In genomic region chr15:99772277-99772880, GRCm38 (mm10) we compare ENCODE assay signal across 8 mouse cellular contexts. TPM values are rescaled to one million over a fixed set of nuclear protein-coding genes. Genes with fewer than 3 reads are reported as not detected.
DNase-seq lines count a peak whose midpoint lies in the region; ATAC-seq and TF ChIP-seq lines count a peak whose summit lies in the region.

No protein-coding gene starts in this region.

- peaks cover 32% of the 10 kb centered on the region for H3K4me1 ChIP-seq in G1E (ENCODE audit: insufficient read depth, low read depth, low read length)
- H3K4me1 ChIP-seq in forebrain, embryonic 15.5 days, result peaks cover 17% of the 10 kb centered on the region
- H3K4me1 ChIP-seq in neural tube, embryonic 14.5 days (ENCODE audit: control insufficient read depth, insufficient read depth, low read length), result peaks cover 13% of the 10 kb centered on the region
- peaks cover 9% of the 10 kb centered on the region for H3K4me1 ChIP-seq in testis, adult 2 months (ENCODE audit: control insufficient read depth, insufficient read depth, low read length)

- peak; percentile 80 for TF ChIP-seq POLR2A in testis, adult 2 months (IDR thresholded peaks at IDR 0.05; ENCODE audit: control insufficient read depth, low read depth, low read length)

- WGBS in forebrain, embryonic 15.5 days, result under 1% methylated on average over 41 of the region's 41 CpGs
- WGBS in neural tube, embryonic 14.5 days, result under 1% methylated on average over 38 of the region's 41 CpGs

- H3K27me3 ChIP-seq in G1E (ENCODE audit: insufficient read depth, low read length), result peaks cover 18% of the 10 kb centered on the region
- H3K27me3 ChIP-seq in forebrain, embryonic 15.5 days, result no peaks in the 10 kb centered on the region
- no peaks in the 10 kb centered on the region for H3K27me3 ChIP-seq in neural tube, embryonic 14.5 days (ENCODE audit: control insufficient read depth, insufficient read depth, low read length)
- no peaks in the 10 kb centered on the region for H3K27me3 ChIP-seq in testis, adult 2 months (ENCODE audit: control insufficient read depth, insufficient read depth, low read length)

- no peaks in the 10 kb centered on the region for H3K9me3 ChIP-seq in G1E (replicated peaks)
- H3K9me3 ChIP-seq in forebrain, embryonic 15.5 days, result no peaks in the 10 kb centered on the region
- no peaks in the 10 kb centered on the region for H3K9me3 ChIP-seq in neural tube, embryonic 14.5 days (ENCODE audit: control insufficient read depth, low read length)

- ATAC-seq in G1E (ENCODE audit: extremely low read depth, insufficient number of reproducible peaks, low FRiP score, poor library complexity, severe bottlenecking), result peak; percentile 72
- ATAC-seq in forebrain, embryonic 15.5 days (replicated peaks), result peak; percentile 94
- ATAC-seq in neural tube, embryonic 14.5 days (ENCODE audit: low read depth), result peak; percentile 91

- intact Hi-C loops in heart, postnatal 25 days (cut with DNase I), result loop anchor here (2.0 to 10.0 kb wide), 3 partner anchors 70 to 278 kb away; partner anchors contain the start of gene Smarcd1

- no peaks in the 10 kb centered on the region for H3K36me3 ChIP-seq in G1E (replicated peaks)
- no peaks in the 10 kb centered on the region for H3K36me3 ChIP-seq in forebrain, embryonic 15.5 days
- no peaks in the 10 kb centered on the region for H3K36me3 ChIP-seq in neural tube, embryonic 14.5 days (ENCODE audit: control insufficient read depth, insufficient read depth, low read length)
- H3K36me3 ChIP-seq in testis, adult 2 months (ENCODE audit: control insufficient read depth, insufficient read depth, low read length), result no peaks in the 10 kb centered on the region

- peak overlapping the region; percentile 89 for H3K9ac ChIP-seq in forebrain, embryonic 15.5 days (replicated peaks)
- peak overlapping the region; percentile 95 for H3K9ac ChIP-seq in neural tube, embryonic 14.5 days (replicated peaks; ENCODE audit: low read depth, low read length)

- H3K27ac ChIP-seq in forebrain, embryonic 15.5 days (replicated peaks), result peak overlapping the region; percentile 93
- H3K27ac ChIP-seq in neural tube, embryonic 14.5 days (ENCODE audit: low read depth, low read length), result peak overlapping the region; percentile 93
- peak overlapping the region; percentile 90 for H3K27ac ChIP-seq in testis, adult 2 months (ENCODE audit: control insufficient read depth, insufficient read depth, low read depth, low read length)

- peak overlapping the region; percentile 76 for H3K4me3 ChIP-seq in G1E (ENCODE audit: low read depth, low read length)
- H3K4me3 ChIP-seq in forebrain, embryonic 15.5 days, result peak overlapping the region; percentile 85
- H3K4me3 ChIP-seq in neural tube, embryonic 14.5 days (ENCODE audit: low read depth, low read length), result peak overlapping the region; percentile 79
- H3K4me3 ChIP-seq in testis, adult 2 months (ENCODE audit: control insufficient read depth, low read depth, low read length), result peak overlapping the region; percentile 98

- H3K4me2 ChIP-seq in forebrain, embryonic 15.5 days (replicated peaks), result peak overlapping the region; percentile 69
- peak overlapping the region; percentile 80 for H3K4me2 ChIP-seq in neural tube, embryonic 14.5 days (ENCODE audit: low read depth, low read length)

- DNase-seq in G1E (ENCODE audit: low spot score), result peak; percentile 72
- peak; percentile 81 to 84 for DNase-seq in cerebellum, adult 18-20 months
- DNase-seq in heart, postnatal 25 days (ENCODE audit: low spot score), result peak; percentile 86
- DNase-seq in layer of hippocampus, adult 18-20 months (ENCODE audit: low spot score in 2 of 2), result peak; percentile 77 to 87
- peak; percentile 94 to 96 for DNase-seq in lung, adult 18-20 months

- TF ChIP-seq CTCF in G1E (IDR thresholded peaks at IDR 0.05; ENCODE audit: low read depth, low read length), result no peak
- TF ChIP-seq CTCF in testis, adult 2 months (IDR thresholded peaks at IDR 0.05; ENCODE audit: control insufficient read depth, insufficient read depth, insufficient replicate concordance, low read depth, low read length), result no peak

RNA-seq across cellular contexts. Expression of gene Cers5, which starts 0.3 kb away (rescaled TPM):
- total RNA-seq in G1E (2014; fragmentation: Nextera tagmentation), result 0.45 and 0.68 TPM in 2 replicates
- 4.9 and 6.1 TPM in 2 replicates for total RNA-seq in G1E (2017)
- polyA plus RNA-seq in G1E (2012), result 0.69 and 0.77 TPM in 2 replicates
- polyA plus RNA-seq in forebrain, embryonic 15.5 days (2015; fragmentation: Nextera tagmentation; extraction: Ambion mirVana), result 69.4 and 69.7 TPM in 2 replicates
- total RNA-seq in heart, postnatal 25 days (2021), result 10 to 100 TPM; 18.2 to 18.5 TPM
- 10 to 100 TPM; 26.4 to 29.7 TPM for total RNA-seq in layer of hippocampus, adult 18-20 months (2021)
- polyA plus RNA-seq in neural tube, embryonic 14.5 days (2014; fragmentation: Nextera tagmentation; extraction: Ambion mirVana), result 82.5 and 83.3 TPM in 2 replicates
- polyA plus RNA-seq in testis, adult 2 months (2012; rRNA removed), result 19.4 and 23.4 TPM in 2 replicates

RNA-seq across cellular contexts. Expression of gene Cox14, which starts 47.0 kb away (rescaled TPM):
- total RNA-seq in G1E (2014; fragmentation: Nextera tagmentation), result 40.8 and 46.1 TPM in 2 replicates
- 44.1 and 48.8 TPM in 2 replicates for total RNA-seq in G1E (2017)
- polyA plus RNA-seq in G1E (2012), result 108 and 115 TPM in 2 replicates
- polyA plus RNA-seq in forebrain, embryonic 15.5 days (2015; fragmentation: Nextera tagmentation; extraction: Ambion mirVana), result 175 and 190 TPM in 2 replicates
- total RNA-seq in heart, postnatal 25 days (2021), result 100 to 1,000 TPM; 227 to 229 TPM
- 100 to 1,000 TPM; 123 to 127 TPM for total RNA-seq in layer of hippocampus, adult 18-20 months (2021)
- 196 and 204 TPM in 2 replicates for polyA plus RNA-seq in neural tube, embryonic 14.5 days (2014; fragmentation: Nextera tagmentation; extraction: Ambion mirVana)
- 50.5 and 51.6 TPM in 2 replicates for polyA plus RNA-seq in testis, adult 2 months (2012; rRNA removed)

RNA-seq across cellular contexts. Expression of gene Gpd1, which starts 55.1 kb away (rescaled TPM):
- total RNA-seq in G1E (2014; fragmentation: Nextera tagmentation) (not detected in 2 replicates), G1E (2017) (0.06 TPM in 1 of 2 replicates, not detected in the other)
- not detected in 2 replicates for polyA plus RNA-seq in G1E (2012)
- polyA plus RNA-seq in forebrain, embryonic 15.5 days (2015; fragmentation: Nextera tagmentation; extraction: Ambion mirVana), result 1.9 and 2.6 TPM in 2 replicates
- total RNA-seq in heart, postnatal 25 days (2021), result 10 to 100 TPM; 54.1 to 67.6 TPM
- total RNA-seq in layer of hippocampus, adult 18-20 months (2021), result 100 to 1,000 TPM; 130 to 153 TPM
- 1.2 and 1.3 TPM in 2 replicates for polyA plus RNA-seq in neural tube, embryonic 14.5 days (2014; fragmentation: Nextera tagmentation; extraction: Ambion mirVana)
- 16.6 and 16.9 TPM in 2 replicates for polyA plus RNA-seq in testis, adult 2 months (2012; rRNA removed)

Comparison
In these comparisons a context has a peak if more than half of its experiments do, and no peak if none do; other contexts are left out.
1. Peak in every context shown above with its lines: DNase-seq, ATAC-seq, H3K4me3 ChIP-seq and H3K27ac ChIP-seq.
2. RNA of gene Cers5, which starts 0.3 kb away (polyA plus RNA-seq): 82.5 to 83.3 TPM in neural tube, embryonic 14.5 days, 69.4 to 69.7 TPM in forebrain, embryonic 15.5 days and 19.4 to 23.4 TPM in testis, adult 2 months; 0.69 to 0.77 TPM in G1E; every median in the first group is over 10 times any median in the second.